Mouse (Mus musculus): ENCODE measurements around the gene Arid2. TPM values are rescaled to one million over a fixed set of nuclear protein-coding genes. Genes with fewer than 3 reads are reported as not detected.
"Not testable (repeated sequence)": the region's sequence is repeated elsewhere in the genome, so short reads cannot be mapped to it uniquely, and the experiment has no call there.

The Arid2 gene
- 35.6 TPM in 1 of 2 replicates, not detected in the other for polyA plus RNA-seq (2012; ENCODE audit: insufficient read depth, insufficient read length, low replicate concordance, missing spikeins)

GRCm38 (mm10) chr15:96287369-96287975, at the start of gene Arid2:
TSS of gene Arid2 (plus strand) at chr15:96287518.
- TF ChIP-seq POLR2A (IDR thresholded peaks at IDR 0.05; ENCODE audit: insufficient read depth, low read depth, low read length) = 0 out of 2 replicates have a peak, but pooled peaks have one; percentile 12
- no peak for TF ChIP-seq CTCF (IDR thresholded peaks at IDR 0.05; ENCODE audit: insufficient read depth, low read depth, low read length)
- under 1% methylated on average over 57 of the region's 67 CpGs for WGBS
- peak within 1 kb of the TSS; percentile 97 for H3K27ac ChIP-seq (ENCODE audit: insufficient read depth, low read depth, low read length)
- no peaks in the 10 kb centered on the region for H3K4me1 ChIP-seq (ENCODE audit: control insufficient read depth, insufficient read depth, low read length)
- H3K4me3 ChIP-seq (ENCODE audit: insufficient read depth, low read depth, low read length) = peak within 1 kb of the TSS; percentile 95

DNA sequence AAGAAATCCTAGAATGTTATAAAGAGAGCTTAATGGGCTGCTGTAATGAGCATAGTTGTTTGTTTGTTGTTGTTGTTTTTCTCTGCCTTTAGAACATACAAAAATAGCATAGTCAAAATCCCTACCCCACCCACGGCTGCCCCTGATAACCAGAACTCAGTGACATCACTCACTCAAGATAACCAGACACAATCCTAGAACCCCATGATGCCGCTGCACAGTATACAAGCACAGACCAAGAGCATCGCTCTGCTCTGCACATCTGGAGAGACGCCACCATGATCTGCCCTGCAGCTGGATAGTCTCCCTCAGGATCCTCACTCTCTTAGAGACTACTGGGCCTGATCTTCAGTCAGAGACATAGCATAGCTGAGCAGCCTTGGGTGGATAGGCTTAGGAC, 49.2 kb upstream of the Arid2 start:
- no peak for TF ChIP-seq CTCF (IDR thresholded peaks at IDR 0.05; ENCODE audit: insufficient read depth, low read depth, low read length)
- no peak for TF ChIP-seq POLR2A (IDR thresholded peaks at IDR 0.05; ENCODE audit: insufficient read depth, low read depth, low read length)
- 91% methylated on average over 4 of the region's 4 CpGs for whole genome bisulfite sequencing

DNA sequence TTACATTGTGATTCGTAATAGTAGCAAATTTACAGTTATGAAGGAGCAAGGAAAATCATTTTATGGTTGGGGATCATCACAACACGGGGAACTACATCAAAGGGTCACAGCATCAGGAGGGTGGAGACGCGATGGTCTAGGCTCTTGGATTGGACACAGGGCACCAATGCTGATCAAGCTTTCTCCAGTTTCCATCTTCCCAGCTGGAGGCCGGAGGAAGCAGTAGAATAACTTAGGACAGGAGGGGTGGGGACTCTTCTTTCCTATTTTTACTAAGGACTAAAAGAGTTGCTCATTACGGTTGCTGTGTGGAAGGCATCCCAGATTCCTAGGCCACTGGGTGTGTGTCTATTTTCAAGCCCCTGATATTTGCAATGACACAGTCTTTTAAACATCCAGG, 43.1 kb upstream of the Arid2 start:
- no peak for TF ChIP-seq CTCF (IDR thresholded peaks at IDR 0.05; ENCODE audit: insufficient read depth, low read depth, low read length)
- no peak for TF ChIP-seq POLR2A (IDR thresholded peaks at IDR 0.05; ENCODE audit: insufficient read depth, low read depth, low read length)
- H3K4me3 ChIP-seq (ENCODE audit: insufficient read depth, low read depth, low read length) = no peak overlapping the region
- H3K27ac ChIP-seq (ENCODE audit: insufficient read depth, low read depth, low read length) = no peak overlapping the region
- 74% methylated on average over 6 of the region's 6 CpGs for WGBS
- no peaks in the 10 kb centered on the region for H3K4me1 ChIP-seq (ENCODE audit: control insufficient read depth, insufficient read depth, low read length)

More for the DNA sequence above, 49.2 kb upstream of the Arid2 start:
- H3K4me3 ChIP-seq (ENCODE audit: insufficient read depth, low read depth, low read length) = no peak overlapping the region
- H3K4me1 ChIP-seq (ENCODE audit: control insufficient read depth, insufficient read depth, low read length) = peaks cover 2% of the 10 kb centered on the region
- H3K27ac ChIP-seq (ENCODE audit: insufficient read depth, low read depth, low read length) = no peak overlapping the region

DNA sequence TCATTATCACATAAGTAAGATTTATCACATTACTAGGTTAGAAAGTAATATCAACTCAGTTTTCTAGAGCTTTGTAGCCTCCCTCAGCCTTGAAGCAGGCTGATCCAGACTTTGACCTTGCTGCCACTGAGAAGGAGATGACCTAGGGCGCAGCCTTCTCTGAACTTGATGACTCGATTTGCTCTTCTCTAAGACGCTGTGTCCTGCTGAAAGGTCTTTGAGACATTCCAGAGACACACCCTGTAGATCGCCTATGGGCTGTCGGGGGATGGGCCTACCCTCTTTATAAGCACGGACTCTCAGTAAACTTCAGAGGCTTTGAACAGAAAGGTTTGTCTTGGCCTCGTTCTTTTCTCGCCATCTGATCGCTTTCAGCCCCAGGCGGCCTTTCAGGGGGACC, 42.6 kb upstream of the Arid2 start:
- H3K27ac ChIP-seq (ENCODE audit: insufficient read depth, low read depth, low read length); H3K4me1 ChIP-seq (ENCODE audit: control insufficient read depth, insufficient read depth, low read length); H3K4me3 ChIP-seq (ENCODE audit: insufficient read depth, low read depth, low read length): not testable (repeated sequence)
- WGBS = 74% methylated on average over 10 of the region's 10 CpGs

GRCm38 (mm10) chr15:96253827-96254226, 33.5 kb upstream of the Arid2 start:
- WGBS = 6% methylated on average over 7 of the region's 7 CpGs
- Histone ChIP-seq H3K4me1 (ENCODE audit: control insufficient read depth, insufficient read depth, low read length) (peaks cover 7% of the 10 kb centered on the region), H3K27ac (ENCODE audit: insufficient read depth, low read depth, low read length) (no peak overlapping the region), H3K4me3 (ENCODE audit: insufficient read depth, low read depth, low read length) (no peak overlapping the region; the same call in 1 of the 2 replicates)
- TF ChIP-seq CTCF (IDR thresholded peaks at IDR 0.05; ENCODE audit: insufficient read depth, low read depth, low read length) (no peak), POLR2A (IDR thresholded peaks at IDR 0.05; ENCODE audit: insufficient read depth, low read depth, low read length) (no peak)

- Histone ChIP-seq H3K4me1 (ENCODE audit: control insufficient read depth, insufficient read depth, low read length) (peaks cover 7% of the 10 kb centered on the region), H3K4me3 (ENCODE audit: insufficient read depth, low read depth, low read length) (peak overlapping the region; percentile 40), H3K27ac (ENCODE audit: insufficient read depth, low read depth, low read length) (no peak overlapping the region)
- under 1% methylated on average over 17 of the region's 17 CpGs for WGBS
- TF ChIP-seq POLR2A (IDR thresholded peaks at IDR 0.05; ENCODE audit: insufficient read depth, low read depth, low read length) (no peak), CTCF (IDR thresholded peaks at IDR 0.05; ENCODE audit: insufficient read depth, low read depth, low read length) (no peak)
Measured at GRCm38 (mm10) chr15:96254356-96254755, 33.0 kb upstream of the Arid2 start.

- TF ChIP-seq POLR2A (IDR thresholded peaks at IDR 0.05; ENCODE audit: insufficient read depth, low read depth, low read length) (no peak), CTCF (IDR thresholded peaks at IDR 0.05; ENCODE audit: insufficient read depth, low read depth, low read length) (no peak)
- H3K27ac ChIP-seq (ENCODE audit: insufficient read depth, low read depth, low read length) = no peak overlapping the region
- peaks cover 7% of the 10 kb centered on the region for H3K4me1 ChIP-seq (ENCODE audit: control insufficient read depth, insufficient read depth, low read length)
- H3K4me3 ChIP-seq (ENCODE audit: insufficient read depth, low read depth, low read length) = no peak overlapping the region
- 70% methylated on average over 5 of the region's 5 CpGs for WGBS
Measured at GRCm38 (mm10) chr15:96257781-96258180, 29.5 kb upstream of the Arid2 start.

- TF ChIP-seq CTCF (IDR thresholded peaks at IDR 0.05; ENCODE audit: insufficient read depth, low read depth, low read length) (no peak), POLR2A (IDR thresholded peaks at IDR 0.05; ENCODE audit: insufficient read depth, low read depth, low read length) (no peak)
- Histone ChIP-seq H3K4me1 (ENCODE audit: control insufficient read depth, insufficient read depth, low read length) (no peaks in the 10 kb centered on the region), H3K27ac (ENCODE audit: insufficient read depth, low read depth, low read length) (no peak overlapping the region), H3K4me3 (ENCODE audit: insufficient read depth, low read depth, low read length) (no peak overlapping the region)
- 95% methylated on average over 3 of the region's 3 CpGs for WGBS
Measured at GRCm38 (mm10) chr15:96264614-96265013, 22.7 kb upstream of the Arid2 start.

DNA sequence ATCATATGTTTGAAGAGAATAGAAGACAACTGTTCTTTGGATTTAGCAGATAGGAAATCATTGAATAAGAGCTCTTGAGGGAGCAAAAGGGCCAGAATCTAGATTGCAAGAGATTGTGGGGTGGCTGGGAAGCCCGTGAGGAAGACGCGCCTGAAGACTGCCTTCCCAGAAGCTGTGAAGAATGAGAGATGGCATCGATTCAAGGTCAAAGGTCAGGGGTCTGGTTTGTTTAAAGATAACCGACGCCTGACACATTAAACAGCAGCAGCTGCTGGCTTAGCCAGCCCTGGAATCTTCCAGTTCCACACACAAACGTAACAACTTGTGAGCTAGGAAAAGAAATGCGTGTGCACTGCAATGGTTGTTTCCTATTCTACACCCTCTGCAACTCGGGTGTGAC, 19.4 kb upstream of the Arid2 start:
- H3K27ac ChIP-seq (ENCODE audit: insufficient read depth, low read depth, low read length) = no peak overlapping the region
- TF ChIP-seq POLR2A (IDR thresholded peaks at IDR 0.05; ENCODE audit: insufficient read depth, low read depth, low read length) = no peak
- no peak for TF ChIP-seq CTCF (IDR thresholded peaks at IDR 0.05; ENCODE audit: insufficient read depth, low read depth, low read length)
- 92% methylated on average over 9 of the region's 9 CpGs for WGBS
- H3K4me1 ChIP-seq (ENCODE audit: control insufficient read depth, insufficient read depth, low read length) = peaks cover 8% of the 10 kb centered on the region
- no peak overlapping the region for H3K4me3 ChIP-seq (ENCODE audit: insufficient read depth, low read depth, low read length)

All from olfactory bulb, adult 2 months (tissue).